Mouse (Mus musculus): ENCODE measurements around the gene Fxyd6. TPM values are rescaled to one million over a fixed set of nuclear protein-coding genes. Genes with fewer than 3 reads are reported as not detected.

The Fxyd6 gene
- 27.3 and 32.7 TPM in 2 replicates for polyA plus RNA-seq (2014; fragmentation: Nextera tagmentation; extraction: Ambion mirVana)

DNA sequence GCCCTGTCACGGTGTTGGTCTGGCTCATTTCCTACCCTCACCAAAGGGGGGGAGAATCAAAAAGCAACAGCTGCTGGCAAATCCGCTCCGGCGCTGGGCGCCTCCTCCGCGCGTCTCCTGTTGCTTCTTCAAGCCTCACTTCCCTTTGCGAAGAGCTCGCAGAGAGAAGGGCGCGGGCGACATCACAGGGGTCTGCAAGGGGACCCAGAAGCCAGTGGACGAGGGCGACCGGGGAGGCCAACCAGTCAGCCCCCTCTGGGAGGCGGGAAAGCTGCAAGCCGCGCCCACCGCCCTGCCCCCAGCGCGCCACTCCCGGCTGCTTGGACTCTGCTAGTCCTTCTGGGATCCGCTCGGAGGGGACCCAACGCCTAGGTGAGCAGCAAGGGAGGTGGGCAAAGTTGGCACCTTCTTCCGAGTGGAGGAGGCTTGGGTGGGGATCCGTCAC is at the start of gene Fxyd6:
Fxyd6 (plus strand) TSS at position 69 of the 445 bp plus-strand sequence.
- ATAC-seq (ENCODE audit: insufficient number of reproducible peaks, insufficient read depth, low FRiP score, low read depth) = peak; percentile 25; the same call in 1 of the 2 replicates
- Histone ChIP-seq H3K9me3 (ENCODE audit: control insufficient read depth, low read length) (no peaks in the 10 kb centered on the region), H3K9ac (ENCODE audit: low read length) (peak within 1 kb of the TSS; percentile 74), H3K27ac (replicated peaks in 1 of 2; ENCODE audit: control insufficient read depth in 1 of 2, insufficient read depth in 1 of 2, low read depth in 2 of 2, low read length in 2 of 2) (peak within 1 kb of the TSS in 1 of 2 experiments; percentile 2; a peak in 1 of 4 replicates), H3K4me2 (ENCODE audit: low read length) (peak within 1 kb of the TSS; percentile 95), H3K4me3 (ENCODE audit: control insufficient read depth in 1 of 2, insufficient read depth in 1 of 2, low read depth in 1 of 2, low read length in 2 of 2) (peak within 1 kb of the TSS; percentile 59 to 70), H3K4me1 (ENCODE audit: control insufficient read depth in 2 of 2, insufficient read depth in 2 of 2, low read length in 2 of 2) (peaks cover 14 to 19% of the 10 kb centered on the region in 2 experiments), H3K36me3 (ENCODE audit: control insufficient read depth, insufficient read depth, low read length) (no peaks in the 10 kb centered on the region), H3K27me3 (ENCODE audit: control insufficient read depth, insufficient read depth, low read length) (peaks cover 7% of the 10 kb centered on the region; the same call in 1 of the 2 replicates)
- under 1% methylated on average over 24 of the region's 28 CpGs for WGBS

GRCm38 (mm10) chr9:45321465-45321864 is 48.5 kb upstream of the Fxyd6 start:
- H3K36me3 ChIP-seq (ENCODE audit: control insufficient read depth, insufficient read depth, low read length) = no peaks in the 10 kb centered on the region
- whole genome bisulfite sequencing = 77% methylated on average over 6 of the region's 6 CpGs
- no peak overlapping the region for H3K9ac ChIP-seq (ENCODE audit: low read length)
- no peaks in the 10 kb centered on the region for H3K9me3 ChIP-seq (ENCODE audit: control insufficient read depth, low read length)
- no peak for ATAC-seq (ENCODE audit: insufficient number of reproducible peaks, insufficient read depth, low FRiP score, low read depth)
- no peak overlapping the region for H3K4me2 ChIP-seq (ENCODE audit: low read length)
- H3K4me1 ChIP-seq (ENCODE audit: control insufficient read depth in 2 of 2, insufficient read depth in 2 of 2, low read length in 2 of 2) = peaks cover 2 to 9% of the 10 kb centered on the region in 2 experiments; a peak in 3 of 4 replicates
- H3K27ac ChIP-seq (replicated peaks in 1 of 2; ENCODE audit: control insufficient read depth in 1 of 2, insufficient read depth in 1 of 2, low read depth in 2 of 2, low read length in 2 of 2) = no peak overlapping the region
- H3K27me3 ChIP-seq (ENCODE audit: control insufficient read depth, insufficient read depth, low read length) = peaks cover 32% of the 10 kb centered on the region
- no peak overlapping the region for H3K4me3 ChIP-seq (ENCODE audit: control insufficient read depth in 1 of 2, insufficient read depth in 1 of 2, low read depth in 1 of 2, low read length in 2 of 2)

DNA sequence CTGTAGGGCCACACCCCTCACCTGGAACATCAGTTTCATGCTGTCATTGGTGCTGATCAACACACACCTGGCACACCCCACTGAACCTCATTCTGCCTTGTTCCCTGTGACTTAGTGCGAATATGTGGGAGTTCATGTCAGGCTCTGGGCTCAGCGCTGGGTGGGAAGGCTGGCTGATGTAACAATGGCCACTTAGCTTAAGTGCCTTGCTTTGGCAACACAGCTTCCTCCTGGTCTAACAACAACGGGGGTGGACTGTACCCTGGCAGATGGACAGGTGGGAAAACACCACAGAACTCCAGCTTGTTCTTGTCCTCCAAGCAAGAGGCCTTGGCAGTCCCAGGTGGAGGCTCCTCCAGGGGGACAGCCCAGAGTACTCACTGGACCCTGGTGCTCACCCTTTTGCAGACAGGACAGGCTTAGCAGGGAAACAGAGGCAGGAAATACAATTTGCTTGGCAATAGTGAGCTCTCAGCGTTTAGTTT is 48.0 kb upstream of the Fxyd6 start:
- no peak for ATAC-seq (ENCODE audit: insufficient number of reproducible peaks, insufficient read depth, low FRiP score, low read depth)
- H3K27ac ChIP-seq (replicated peaks in 1 of 2; ENCODE audit: control insufficient read depth in 1 of 2, insufficient read depth in 1 of 2, low read depth in 2 of 2, low read length in 2 of 2) = no peak overlapping the region
- 72% methylated on average over 4 of the region's 4 CpGs for WGBS
- peaks cover 27% of the 10 kb centered on the region for H3K27me3 ChIP-seq (ENCODE audit: control insufficient read depth, insufficient read depth, low read length)
- H3K4me1 ChIP-seq (ENCODE audit: control insufficient read depth in 2 of 2, insufficient read depth in 2 of 2, low read length in 2 of 2) = peaks cover 2 to 9% of the 10 kb centered on the region in 2 experiments; a peak in 3 of 4 replicates
- H3K4me3 ChIP-seq (ENCODE audit: control insufficient read depth in 1 of 2, insufficient read depth in 1 of 2, low read depth in 1 of 2, low read length in 2 of 2) = no peak overlapping the region
- H3K9me3 ChIP-seq (ENCODE audit: control insufficient read depth, low read length) = no peaks in the 10 kb centered on the region
- no peak overlapping the region for H3K9ac ChIP-seq (ENCODE audit: low read length)
- no peak overlapping the region for H3K4me2 ChIP-seq (ENCODE audit: low read length)
- H3K36me3 ChIP-seq (ENCODE audit: control insufficient read depth, insufficient read depth, low read length) = no peaks in the 10 kb centered on the region

DNA sequence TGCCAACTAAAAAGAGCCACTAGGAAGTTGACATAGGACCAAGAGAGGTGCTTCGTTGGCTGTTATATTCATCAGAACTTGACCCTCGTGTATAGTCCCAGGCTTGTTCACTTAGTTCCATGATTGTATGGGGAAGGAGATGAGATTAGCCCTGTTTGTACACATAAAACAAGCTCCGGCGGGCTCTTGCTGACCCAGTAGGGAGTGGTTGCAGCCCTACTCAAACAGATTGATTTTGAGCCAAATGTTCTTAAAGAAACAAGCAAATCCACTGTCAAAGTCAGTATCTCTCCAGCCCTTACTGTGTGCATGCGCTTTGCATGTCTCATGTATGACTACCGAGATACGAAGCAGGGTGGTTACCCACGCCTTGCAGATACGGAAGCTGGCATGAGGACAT is 43.6 kb upstream of the Fxyd6 start:
- H3K36me3 ChIP-seq (ENCODE audit: control insufficient read depth, insufficient read depth, low read length) = no peaks in the 10 kb centered on the region
- no peak overlapping the region for H3K4me3 ChIP-seq (ENCODE audit: control insufficient read depth in 1 of 2, insufficient read depth in 1 of 2, low read depth in 1 of 2, low read length in 2 of 2)
- no peak overlapping the region for H3K9ac ChIP-seq (ENCODE audit: low read length)
- no peak overlapping the region for H3K4me2 ChIP-seq (ENCODE audit: low read length)
- H3K27me3 ChIP-seq (ENCODE audit: control insufficient read depth, insufficient read depth, low read length) = peaks cover 4% of the 10 kb centered on the region; the same call in 1 of the 2 replicates
- no peak for ATAC-seq (ENCODE audit: insufficient number of reproducible peaks, insufficient read depth, low FRiP score, low read depth)
- H3K9me3 ChIP-seq (ENCODE audit: control insufficient read depth, low read length) = no peaks in the 10 kb centered on the region
- H3K27ac ChIP-seq (replicated peaks in 1 of 2; ENCODE audit: control insufficient read depth in 1 of 2, insufficient read depth in 1 of 2, low read depth in 2 of 2, low read length in 2 of 2) = no peak overlapping the region
- peaks cover 2 to 13% of the 10 kb centered on the region in 2 experiments; a peak in 3 of 4 replicates for H3K4me1 ChIP-seq (ENCODE audit: control insufficient read depth in 2 of 2, insufficient read depth in 2 of 2, low read length in 2 of 2)
- 87% methylated on average over 9 of the region's 9 CpGs for WGBS

GRCm38 (mm10) chr9:45328263-45328662 is 41.7 kb upstream of the Fxyd6 start:
- no peak overlapping the region for H3K9ac ChIP-seq (ENCODE audit: low read length)
- ATAC-seq (ENCODE audit: insufficient number of reproducible peaks, insufficient read depth, low FRiP score, low read depth) = no peak
- 0 out of 2 replicates have a peak, but pooled peaks cover 4% of the 10 kb centered on the region for H3K27me3 ChIP-seq (ENCODE audit: control insufficient read depth, insufficient read depth, low read length)
- WGBS = 75% methylated on average over 4 of the region's 4 CpGs
- peaks cover 2 to 13% of the 10 kb centered on the region in 2 experiments; a peak in 3 of 4 replicates for H3K4me1 ChIP-seq (ENCODE audit: control insufficient read depth in 2 of 2, insufficient read depth in 2 of 2, low read length in 2 of 2)
- H3K36me3 ChIP-seq (ENCODE audit: control insufficient read depth, insufficient read depth, low read length) = no peaks in the 10 kb centered on the region
- no peak overlapping the region for H3K4me3 ChIP-seq (ENCODE audit: control insufficient read depth in 1 of 2, insufficient read depth in 1 of 2, low read depth in 1 of 2, low read length in 2 of 2)
- no peaks in the 10 kb centered on the region for H3K9me3 ChIP-seq (ENCODE audit: control insufficient read depth, low read length)
- H3K27ac ChIP-seq (replicated peaks in 1 of 2; ENCODE audit: control insufficient read depth in 1 of 2, insufficient read depth in 1 of 2, low read depth in 2 of 2, low read length in 2 of 2) = no peak overlapping the region
- H3K4me2 ChIP-seq (ENCODE audit: low read length) = no peak overlapping the region

DNA sequence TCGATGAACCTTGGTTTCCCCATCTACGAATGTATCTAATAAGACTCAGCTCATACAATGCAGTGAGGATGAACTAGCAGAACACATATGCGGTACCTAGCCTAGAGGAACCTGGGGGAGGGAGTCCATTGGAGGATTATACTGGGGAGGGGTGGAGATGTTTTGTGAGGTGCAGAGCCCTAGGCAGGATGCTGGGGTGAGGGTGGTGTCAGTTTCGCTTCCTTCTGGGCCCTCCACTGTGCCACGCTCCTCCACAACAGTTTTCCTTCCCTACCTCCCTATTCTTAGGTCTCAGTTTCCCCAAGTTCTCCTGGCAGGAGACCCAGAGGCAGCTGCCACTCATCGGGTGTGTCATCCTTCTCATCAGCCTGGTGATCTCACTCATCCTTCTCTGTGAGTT is 40.4 kb upstream of the Fxyd6 start:
- H3K36me3 ChIP-seq (ENCODE audit: control insufficient read depth, insufficient read depth, low read length) = no peaks in the 10 kb centered on the region
- no peak overlapping the region for H3K4me3 ChIP-seq (ENCODE audit: control insufficient read depth in 1 of 2, insufficient read depth in 1 of 2, low read depth in 1 of 2, low read length in 2 of 2)
- ATAC-seq (ENCODE audit: insufficient number of reproducible peaks, insufficient read depth, low FRiP score, low read depth) = no peak
- no peak overlapping the region for H3K9ac ChIP-seq (ENCODE audit: low read length)
- no peak overlapping the region for H3K27ac ChIP-seq (replicated peaks in 1 of 2; ENCODE audit: control insufficient read depth in 1 of 2, insufficient read depth in 1 of 2, low read depth in 2 of 2, low read length in 2 of 2)
- 85% methylated on average over 6 of the region's 6 CpGs for WGBS
- no peak overlapping the region for H3K4me2 ChIP-seq (ENCODE audit: low read length)
- peaks cover 2 to 13% of the 10 kb centered on the region in 2 experiments; a peak in 3 of 4 replicates for H3K4me1 ChIP-seq (ENCODE audit: control insufficient read depth in 2 of 2, insufficient read depth in 2 of 2, low read length in 2 of 2)
- no peaks in the 10 kb centered on the region for H3K9me3 ChIP-seq (ENCODE audit: control insufficient read depth, low read length)
- 0 out of 2 replicates have a peak, but pooled peaks cover 2% of the 10 kb centered on the region for H3K27me3 ChIP-seq (ENCODE audit: control insufficient read depth, insufficient read depth, low read length)

DNA sequence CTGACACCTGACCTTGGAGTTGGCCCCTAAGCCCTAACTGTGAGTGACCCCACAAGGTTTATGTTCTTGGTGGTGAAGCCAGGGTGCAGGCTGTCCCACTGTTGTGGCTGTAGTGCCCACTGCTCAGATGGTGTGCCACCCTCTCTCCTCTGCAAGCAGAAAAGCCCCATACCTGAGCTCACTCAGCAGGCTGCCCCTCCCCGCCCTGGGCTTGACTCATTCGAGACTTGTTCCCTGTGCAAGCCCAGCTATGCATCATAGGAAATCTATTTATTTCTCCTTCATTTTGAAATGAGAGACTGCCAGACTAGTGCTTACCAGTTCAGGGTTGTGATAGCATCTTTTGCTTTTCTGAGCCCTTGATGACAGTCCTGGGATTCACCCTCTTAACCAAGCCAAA is 32.6 kb upstream of the Fxyd6 start:
- no peak overlapping the region for H3K9ac ChIP-seq (ENCODE audit: low read length)

GRCm38 (mm10) chr9:45343066-45343465 is 26.9 kb upstream of the Fxyd6 start:
- Histone ChIP-seq H3K27me3 (ENCODE audit: control insufficient read depth, insufficient read depth, low read length) (peaks cover 3% of the 10 kb centered on the region; the same call in 1 of the 2 replicates), H3K9me3 (ENCODE audit: control insufficient read depth, low read length) (no peaks in the 10 kb centered on the region), H3K36me3 (ENCODE audit: control insufficient read depth, insufficient read depth, low read length) (no peaks in the 10 kb centered on the region), H3K4me1 (ENCODE audit: control insufficient read depth in 2 of 2, insufficient read depth in 2 of 2, low read length in 2 of 2) (no peaks in the 10 kb centered on the region), H3K27ac (replicated peaks in 1 of 2; ENCODE audit: control insufficient read depth in 1 of 2, insufficient read depth in 1 of 2, low read depth in 2 of 2, low read length in 2 of 2) (no peak overlapping the region), H3K9ac (ENCODE audit: low read length) (no peak overlapping the region), H3K4me3 (ENCODE audit: control insufficient read depth in 1 of 2, insufficient read depth in 1 of 2, low read depth in 1 of 2, low read length in 2 of 2) (no peak overlapping the region), H3K4me2 (ENCODE audit: low read length) (no peak overlapping the region)
- 91% methylated on average over 3 of the region's 3 CpGs for WGBS
- ATAC-seq (ENCODE audit: insufficient number of reproducible peaks, insufficient read depth, low FRiP score, low read depth) = no peak

More for the DNA sequence above, 32.6 kb upstream of the Fxyd6 start:
- Histone ChIP-seq H3K4me1 (ENCODE audit: control insufficient read depth in 2 of 2, insufficient read depth in 2 of 2, low read length in 2 of 2) (no peaks in the 10 kb centered on the region), H3K27me3 (ENCODE audit: control insufficient read depth, insufficient read depth, low read length) (peaks cover 6% of the 10 kb centered on the region; the same call in 1 of the 2 replicates), H3K9me3 (ENCODE audit: control insufficient read depth, low read length) (no peaks in the 10 kb centered on the region), H3K4me2 (ENCODE audit: low read length) (no peak overlapping the region), H3K36me3 (ENCODE audit: control insufficient read depth, insufficient read depth, low read length) (no peaks in the 10 kb centered on the region), H3K27ac (replicated peaks in 1 of 2; ENCODE audit: control insufficient read depth in 1 of 2, insufficient read depth in 1 of 2, low read depth in 2 of 2, low read length in 2 of 2) (no peak overlapping the region), H3K4me3 (ENCODE audit: control insufficient read depth in 1 of 2, insufficient read depth in 1 of 2, low read depth in 1 of 2, low read length in 2 of 2) (no peak overlapping the region)
- no peak for ATAC-seq (ENCODE audit: insufficient number of reproducible peaks, insufficient read depth, low FRiP score, low read depth)
- whole genome bisulfite sequencing = 65% methylated on average over 2 of the region's 2 CpGs

Data from heart, embryonic 14.5 days (tissue).